Mouse (Mus musculus): ENCODE results near the gene Ube2b.

Ube2b gene

GRCm38 (mm10) chr11:51967443-51968401 lies 32.8 kb downstream of the Ube2b start, which contains the start of gene Cdkn2aipnl:
Gene Cdkn2aipnl (plus strand): TSS chr11:51967661.
- DNase-seq (ENCODE audit: low spot score in 2 of 2) = peak; percentile 88 to 93

GRCm38 (mm10) chr11:51966651-51967050 lies 33.9 kb downstream of the Ube2b start:
- DNase-seq (ENCODE audit: low spot score in 2 of 2) = no peak

GRCm38 (mm10) chr11:51962277-51962676 lies 38.3 kb downstream of the Ube2b start:
- DNase-seq (ENCODE audit: low spot score in 2 of 2) = no peak

- DNase-seq (ENCODE audit: low spot score in 2 of 2) = no peak
These were observed 38.8 kb downstream of the Ube2b start for GRCm38 (mm10) chr11:51961761-51962160.

GRCm38 (mm10) chr11:51960967-51961471 lies 39.5 kb downstream of the Ube2b start:
- DNase-seq (ENCODE audit: low spot score in 2 of 2) = peak in 1 of 2 experiments; percentile 21

GRCm38 (mm10) chr11:51960061-51960460 lies 40.5 kb downstream of the Ube2b start:
- no peak for DNase-seq (ENCODE audit: low spot score in 2 of 2)

- DNase-seq (ENCODE audit: low spot score in 2 of 2) = no peak
These were observed 41.1 kb downstream of the Ube2b start for GRCm38 (mm10) chr11:51959511-51959910.

- no peak for DNase-seq (ENCODE audit: low spot score in 2 of 2)
These were observed 42.8 kb downstream of the Ube2b start for GRCm38 (mm10) chr11:51957760-51958159.

GRCm38 (mm10) chr11:51956112-51956511 lies 44.5 kb downstream of the Ube2b start:
- DNase-seq (ENCODE audit: low spot score in 2 of 2) = no peak

- peak in 1 of 2 experiments; percentile 29 for DNase-seq (ENCODE audit: low spot score in 2 of 2)
These were observed 48.6 kb downstream of the Ube2b start for GRCm38 (mm10) chr11:51951861-51952420.

- no peak for DNase-seq (ENCODE audit: low spot score in 2 of 2)
These were observed 50.6 kb downstream of the Ube2b start for GRCm38 (mm10) chr11:51949919-51950318.

GRCm38 (mm10) chr11:51949155-51949840 lies 51.3 kb downstream of the Ube2b start:
- DNase-seq (ENCODE audit: low spot score in 2 of 2) = no peak

GRCm38 (mm10) chr11:51946144-51946543 lies 54.4 kb downstream of the Ube2b start:
- no peak for DNase-seq (ENCODE audit: low spot score in 2 of 2)

GRCm38 (mm10) chr11:51945548-51945947 lies 55.0 kb downstream of the Ube2b start:
- DNase-seq (ENCODE audit: low spot score in 2 of 2) = no peak

- no peak for DNase-seq (ENCODE audit: low spot score in 2 of 2)
These were observed 56.3 kb downstream of the Ube2b start for GRCm38 (mm10) chr11:51944239-51944638.

GRCm38 (mm10) chr11:51943500-51943841 lies 57.1 kb downstream of the Ube2b start:
- DNase-seq (ENCODE audit: low spot score in 2 of 2) = no peak

GRCm38 (mm10) chr11:51942602-51943499 lies 57.7 kb downstream of the Ube2b start:
- DNase-seq (ENCODE audit: low spot score in 2 of 2) = no peak

- DNase-seq (ENCODE audit: low spot score in 2 of 2) = peak; percentile 43 to 51
These were observed 60.0 kb downstream of the Ube2b start for GRCm38 (mm10) chr11:51940511-51940955.

GRCm38 (mm10) chr11:51939590-51939955 lies 61.0 kb downstream of the Ube2b start:
- no peak for DNase-seq (ENCODE audit: low spot score in 2 of 2)

- DNase-seq (ENCODE audit: low spot score in 2 of 2) = no peak
These were observed 61.6 kb downstream of the Ube2b start for GRCm38 (mm10) chr11:51938817-51939589.

Measured in heart, adult 9 months (tissue).